24 mouse cellular contexts compared by ENCODE assay signal in genomic region chr3:37909008-37909407, GRCm38 (mm10).
DNase-seq lines count a peak whose midpoint lies in the region; ATAC-seq lines count a peak whose summit lies in the region.
"Had no signal": no experiment of that assay in that cellular context is flagged by ENCODE, and none has a peak within 500 bp of the region (broad histone marks: within the 10 kb centered on the region; RNA-seq: fewer than 3 reads in every experiment).

No protein-coding gene starts in this region.

- no peak for ATAC-seq in intestine, embryonic 14.5 days (replicated peaks; ENCODE audit: low FRiP score, low TSS enrichment, low read depth)
- ATAC-seq in intestine, embryonic 15.5 days: no peak
- ATAC-seq in kidney, embryonic 16.5 days (ENCODE audit: low FRiP score, low TSS enrichment): no peak
- ATAC-seq in midbrain, embryonic 11.5 days (ENCODE audit: low FRiP score): no peak
- ATAC-seq: CD4-positive, CD25-positive, alpha-beta regulatory T cell, adult 4 months; forebrain, embryonic 14.5 days; forebrain, postnatal 0 days; hindbrain, embryonic 16.5 days had no signal

- no peak overlapping the region for H3K4me2 ChIP-seq in intestine, embryonic 14.5 days (ENCODE audit: low read length)
- H3K4me2 ChIP-seq in intestine, embryonic 15.5 days (replicated peaks): no peak overlapping the region
- no peak overlapping the region for H3K4me2 ChIP-seq in kidney, embryonic 16.5 days (replicated peaks; ENCODE audit: low read depth, low read length)
- H3K4me2 ChIP-seq in midbrain, embryonic 11.5 days: no peak overlapping the region
- H3K4me2 ChIP-seq: embryonic facial prominence, embryonic 12.5 days; embryonic facial prominence, embryonic 15.5 days; heart, embryonic 12.5 days; heart, embryonic 15.5 days; hindbrain, embryonic 13.5 days had no signal

- H3K4me1 ChIP-seq in intestine, embryonic 14.5 days (replicated peaks; ENCODE audit: control insufficient read depth, insufficient read depth, low read length): peaks cover 20% of the 10 kb centered on the region
- peaks cover 10% of the 10 kb centered on the region for H3K4me1 ChIP-seq in intestine, embryonic 15.5 days (replicated peaks)
- peaks cover 36% of the 10 kb centered on the region for H3K4me1 ChIP-seq in kidney, embryonic 16.5 days (ENCODE audit: insufficient read depth, low read length)
- peaks cover 3% of the 10 kb centered on the region; the same call in 1 of the 2 replicates for H3K4me1 ChIP-seq in midbrain, embryonic 11.5 days (ENCODE audit: control insufficient read depth, insufficient read depth, low read length)
- H3K4me1 ChIP-seq in midbrain, embryonic 10.5 days: peaks cover 18% of the 10 kb centered on the region

- no peak overlapping the region for H3K27ac ChIP-seq in intestine, embryonic 14.5 days (ENCODE audit: low read depth)
- H3K27ac ChIP-seq in intestine, embryonic 15.5 days: no peak overlapping the region
- peak overlapping the region; percentile 84 for H3K27ac ChIP-seq in kidney, embryonic 16.5 days (ENCODE audit: low read length)
- H3K27ac ChIP-seq in midbrain, embryonic 11.5 days (ENCODE audit: low read depth, low read length): no peak overlapping the region
- no peak overlapping the region; the same call in 1 of the 2 replicates for H3K27ac ChIP-seq in midbrain, embryonic 10.5 days (replicated peaks)
- H3K27ac ChIP-seq: embryonic facial prominence, embryonic 12.5 days; hindbrain, embryonic 13.5 days had no signal

- no peak overlapping the region for H3K9ac ChIP-seq in intestine, embryonic 14.5 days (ENCODE audit: low read length)
- no peak overlapping the region for H3K9ac ChIP-seq in intestine, embryonic 15.5 days
- no peak overlapping the region for H3K9ac ChIP-seq in kidney, embryonic 16.5 days (replicated peaks; ENCODE audit: low read length)
- H3K9ac ChIP-seq in midbrain, embryonic 11.5 days (ENCODE audit: low read length): no peak overlapping the region
- H3K9ac ChIP-seq: embryonic facial prominence, embryonic 12.5 days; embryonic facial prominence, embryonic 15.5 days; forebrain, postnatal 0 days; heart, embryonic 12.5 days; heart, embryonic 15.5 days; hindbrain, embryonic 13.5 days had no signal

- no peaks in the 10 kb centered on the region for H3K27me3 ChIP-seq in intestine, embryonic 14.5 days (replicated peaks; ENCODE audit: control insufficient read depth, insufficient read depth, low read length)
- no peaks in the 10 kb centered on the region for H3K27me3 ChIP-seq in intestine, embryonic 15.5 days (replicated peaks)
- H3K27me3 ChIP-seq in kidney, embryonic 16.5 days (ENCODE audit: insufficient read depth, low read length): no peaks in the 10 kb centered on the region
- no peaks in the 10 kb centered on the region for H3K27me3 ChIP-seq in midbrain, embryonic 11.5 days (ENCODE audit: control insufficient read depth, insufficient read depth, low read length)
- H3K27me3 ChIP-seq in midbrain, embryonic 10.5 days (ENCODE audit: low read depth, poor library complexity, severe bottlenecking): peaks cover 3% of the 10 kb centered on the region; the same call in 1 of the 2 replicates
- H3K27me3 ChIP-seq: embryonic facial prominence, embryonic 12.5 days; embryonic facial prominence, embryonic 15.5 days; heart, embryonic 12.5 days; heart, embryonic 15.5 days had no signal

- WGBS in intestine, embryonic 14.5 days: 77% methylated on average over 2 of the region's 2 CpGs
- 78% methylated on average over 2 of the region's 2 CpGs for WGBS in intestine, embryonic 15.5 days
- 55% methylated on average over 2 of the region's 2 CpGs for WGBS in kidney, embryonic 16.5 days
- WGBS in midbrain, embryonic 11.5 days: 80% methylated on average over 2 of the region's 2 CpGs
- WGBS in midbrain, embryonic 10.5 days: 89% methylated on average over 2 of the region's 2 CpGs

- no peaks in the 10 kb centered on the region for H3K36me3 ChIP-seq in intestine, embryonic 14.5 days (ENCODE audit: control insufficient read depth, insufficient read depth, low read length)
- H3K36me3 ChIP-seq in intestine, embryonic 15.5 days: no peaks in the 10 kb centered on the region
- H3K36me3 ChIP-seq in kidney, embryonic 16.5 days (ENCODE audit: insufficient read depth, low read length): no peaks in the 10 kb centered on the region
- H3K36me3 ChIP-seq in midbrain, embryonic 11.5 days (ENCODE audit: control insufficient read depth, insufficient read depth, low read length): no peaks in the 10 kb centered on the region
- H3K36me3 ChIP-seq in midbrain, embryonic 10.5 days: no peaks in the 10 kb centered on the region
- H3K36me3 ChIP-seq: embryonic facial prominence, embryonic 12.5 days; embryonic facial prominence, embryonic 15.5 days; heart, embryonic 12.5 days; heart, embryonic 15.5 days; hindbrain, embryonic 10.5 days; hindbrain, embryonic 13.5 days had no signal

- peak; percentile 6 for DNase-seq in intestine, embryonic 14.5 days (ENCODE audit: low spot score)
- DNase-seq in kidney, postnatal 36 days: no peak
- DNase-seq in midbrain, embryonic 11.5 days (ENCODE audit: low spot score, missing footprints): peak; percentile 60
- no peak for DNase-seq in midbrain, embryonic 10.5 days (ENCODE audit: low spot score)
- DNase-seq: adrenal gland, postnatal 14 days; cerebellum, adult 11 months; cerebellum, adult 2 months; cerebellum, adult 9-11 months; cerebellum, postnatal 25 days; forebrain, postnatal 0 days; gastrocnemius, postnatal 36 days; heart, postnatal 10 days; heart, postnatal 36 days had no signal

- H3K9me3 ChIP-seq in intestine, embryonic 14.5 days (ENCODE audit: control insufficient read depth, low read length): no peaks in the 10 kb centered on the region
- H3K9me3 ChIP-seq in intestine, embryonic 15.5 days: no peaks in the 10 kb centered on the region
- H3K9me3 ChIP-seq in kidney, embryonic 16.5 days (ENCODE audit: low read length): no peaks in the 10 kb centered on the region
- H3K9me3 ChIP-seq in midbrain, embryonic 11.5 days (ENCODE audit: control insufficient read depth, low read length): no peaks in the 10 kb centered on the region
- H3K9me3 ChIP-seq in midbrain, embryonic 10.5 days (replicated peaks): 0 out of 2 replicates have a peak, but pooled peaks cover 8% of the 10 kb centered on the region
- H3K9me3 ChIP-seq: embryonic facial prominence, embryonic 12.5 days; embryonic facial prominence, embryonic 15.5 days; heart, embryonic 15.5 days had no signal

- no peak overlapping the region for H3K4me3 ChIP-seq in intestine, embryonic 14.5 days (ENCODE audit: low read depth, low read length)
- no peak overlapping the region for H3K4me3 ChIP-seq in intestine, embryonic 15.5 days (replicated peaks)
- H3K4me3 ChIP-seq in kidney, embryonic 16.5 days (ENCODE audit: low read length): no peak overlapping the region
- no peak overlapping the region for H3K4me3 ChIP-seq in midbrain, embryonic 11.5 days (ENCODE audit: low read depth, low read length)
- no peak overlapping the region for H3K4me3 ChIP-seq in midbrain, embryonic 10.5 days
- H3K4me3 ChIP-seq: embryonic facial prominence, embryonic 12.5 days; embryonic facial prominence, embryonic 15.5 days; heart, embryonic 12.5 days; heart, embryonic 15.5 days; hindbrain, embryonic 10.5 days; hindbrain, embryonic 13.5 days had no signal

Comparison
In these comparisons a context has a peak if more than half of its experiments do, and no peak if none do; other contexts are left out.
1. DNase-seq: peak in intestine, embryonic 14.5 days (single experiment) and midbrain, embryonic 11.5 days (single experiment); none in kidney, postnatal 36 days (0 of 2) and midbrain, embryonic 10.5 days (single experiment).